Mouse (Mus musculus) erythroid progenitor cell, adult 5-6 weeks (primary cell): ENCODE measurements around the gene Prcd. TPM values are rescaled to one million over a fixed set of nuclear protein-coding genes. Genes with fewer than 3 reads are reported as not detected.

Source experiments
- total RNA-seq, 2 experiments: library from RNA; stranded (forward) in 1 of 2; stranded (reverse) in 1 of 2; fragments of 150-400 nt in 1 of 2; fragments of 186-747, 209-891 nt in 1 of 2; gene quantifications; 2 replicates each; pipeline versions ENCODE4 v1.2.3 to v1.2.4; 2015 to 2017; ENCODE audit warnings: low replicate concordance in 2 of 2

Gene Prcd
- total RNA-seq, 2 experiments from 2014 or later: not detected

Other genes starting within 250 kb of the Prcd start
- 5.8 and 11.7 TPM in 2 replicates for gene Rnf157, start 240.5 kb upstream of the Prcd start, total RNA-seq (2015; ENCODE audit: low replicate concordance)
- 9.2 and 9.8 TPM in 2 replicates for gene Rnf157, start 240.5 kb upstream of the Prcd start, total RNA-seq (2017; ENCODE audit: low replicate concordance)
- 153 and 187 TPM in 2 replicates for gene Ubald2, start 219.4 kb upstream of the Prcd start, total RNA-seq (2015; ENCODE audit: low replicate concordance)
- gene Ubald2, start 219.4 kb upstream of the Prcd start, total RNA-seq (2017; ENCODE audit: low replicate concordance): 47.2 and 63.3 TPM in 2 replicates
- gene Qrich2, start 187.3 kb upstream of the Prcd start, total RNA-seq (2015; ENCODE audit: low replicate concordance): not detected in 2 replicates
- not detected in 2 replicates for gene Qrich2, start 187.3 kb upstream of the Prcd start, total RNA-seq (2017; ENCODE audit: low replicate concordance)
- 10.8 and 15.9 TPM in 2 replicates for gene Prpsap1, start 159.3 kb upstream of the Prcd start, total RNA-seq (2015; ENCODE audit: low replicate concordance)
- gene Prpsap1, start 159.3 kb upstream of the Prcd start, total RNA-seq (2017; ENCODE audit: low replicate concordance): 9.5 and 12.0 TPM in 2 replicates
- 34.0 and 39.3 TPM in 2 replicates for gene Sphk1, start 122.6 kb upstream of the Prcd start, total RNA-seq (2015; ENCODE audit: low replicate concordance)
- 65.2 and 96.7 TPM in 2 replicates for gene Sphk1, start 122.6 kb upstream of the Prcd start, total RNA-seq (2017; ENCODE audit: low replicate concordance)
- 95.5 and 136 TPM in 2 replicates for gene Ube2o, start 72.1 kb upstream of the Prcd start, total RNA-seq (2015; ENCODE audit: low replicate concordance)
- 126 and 150 TPM in 2 replicates for gene Ube2o, start 72.1 kb upstream of the Prcd start, total RNA-seq (2017; ENCODE audit: low replicate concordance)
- gene Aanat, start 67.1 kb upstream of the Prcd start, total RNA-seq (2015; ENCODE audit: low replicate concordance): not detected in 2 replicates
- not detected in 2 replicates for gene Aanat, start 67.1 kb upstream of the Prcd start, total RNA-seq (2017; ENCODE audit: low replicate concordance)
- gene Rhbdf2, start 26.5 kb upstream of the Prcd start, total RNA-seq (2015; ENCODE audit: low replicate concordance): 6.3 and 12.6 TPM in 2 replicates
- gene Rhbdf2, start 26.5 kb upstream of the Prcd start, total RNA-seq (2017; ENCODE audit: low replicate concordance): 5.9 and 11.5 TPM in 2 replicates
- gene Cygb, start 779 bp downstream of the Prcd start, total RNA-seq (2015; ENCODE audit: low replicate concordance): not detected in 2 replicates
- gene Cygb, start 779 bp downstream of the Prcd start, total RNA-seq (2017; ENCODE audit: low replicate concordance): not detected in 2 replicates
- gene St6galnac1, start 122.0 kb downstream of the Prcd start, total RNA-seq (2015; ENCODE audit: low replicate concordance): not detected in 2 replicates
- not detected in 2 replicates for gene St6galnac1, start 122.0 kb downstream of the Prcd start, total RNA-seq (2017; ENCODE audit: low replicate concordance)
- not detected in 2 replicates for gene Mxra7, start 174.5 kb downstream of the Prcd start, total RNA-seq (2015; ENCODE audit: low replicate concordance)
- 0.13 TPM in 1 of 2 replicates, not detected in the other for gene Mxra7, start 174.5 kb downstream of the Prcd start, total RNA-seq (2017; ENCODE audit: low replicate concordance)
- 27.4 and 60.4 TPM in 2 replicates for gene Mettl23, start 189.7 kb downstream of the Prcd start, total RNA-seq (2015; ENCODE audit: low replicate concordance)
- gene Mettl23, start 189.7 kb downstream of the Prcd start, total RNA-seq (2017; ENCODE audit: low replicate concordance): 17.8 and 18.4 TPM in 2 replicates
- gene Jmjd6, start 189.9 kb downstream of the Prcd start, total RNA-seq (2015; ENCODE audit: low replicate concordance): 5.4 and 18.0 TPM in 2 replicates
- gene Jmjd6, start 189.9 kb downstream of the Prcd start, total RNA-seq (2017; ENCODE audit: low replicate concordance): 5.1 and 10.8 TPM in 2 replicates
- 6.8 and 34.8 TPM in 2 replicates for gene Mfsd11, start 198.9 kb downstream of the Prcd start, total RNA-seq (2015; ENCODE audit: low replicate concordance)
- 7.6 and 15.8 TPM in 2 replicates for gene Mfsd11, start 198.9 kb downstream of the Prcd start, total RNA-seq (2017; ENCODE audit: low replicate concordance)
- gene Srsf2, start 199.6 kb downstream of the Prcd start, total RNA-seq (2015; ENCODE audit: low replicate concordance): 911 and 1,279 TPM in 2 replicates
- gene Srsf2, start 199.6 kb downstream of the Prcd start, total RNA-seq (2017; ENCODE audit: low replicate concordance): 284 and 388 TPM in 2 replicates